Mouse (Mus musculus): ENCODE measurements around the gene Nanos1. TPM values are rescaled to one million over a fixed set of nuclear protein-coding genes. Genes with fewer than 3 reads are reported as not detected.

The Nanos1 gene
- total RNA-seq, 2 experiments from 2014 or later: 1.2 to 3.8 TPM

GRCm38 (mm10) chr19:60787465-60788150 lies 31.8 kb downstream of the Nanos1 start:
- ATAC-seq (replicated peaks; ENCODE audit: poor library complexity, severe bottlenecking): no peak

- ATAC-seq (replicated peaks; ENCODE audit: poor library complexity, severe bottlenecking): no peak
These were observed 32.6 kb downstream of the Nanos1 start for GRCm38 (mm10) chr19:60788214-60788960.

DNA sequence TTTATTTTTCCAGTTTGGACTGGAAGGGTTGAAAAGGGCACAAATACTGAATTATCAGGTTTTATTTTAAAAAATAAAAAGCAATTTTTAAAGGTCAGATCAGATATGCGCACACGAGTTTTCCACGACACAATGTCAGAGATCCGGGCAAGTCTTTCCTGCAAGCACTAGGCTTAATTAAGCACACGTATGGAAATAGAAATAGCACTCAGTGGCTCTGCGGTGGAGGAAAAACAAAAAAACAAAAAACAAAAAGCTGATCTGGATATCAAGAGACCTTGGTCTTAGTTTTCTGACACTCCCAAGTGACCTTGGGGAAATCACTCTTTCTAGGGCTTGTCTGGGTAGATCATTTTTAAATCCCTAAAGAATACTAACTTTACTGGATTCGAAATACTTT lies 33.7 kb downstream of the Nanos1 start:
- no peak for ATAC-seq (replicated peaks; ENCODE audit: poor library complexity, severe bottlenecking)

DNA sequence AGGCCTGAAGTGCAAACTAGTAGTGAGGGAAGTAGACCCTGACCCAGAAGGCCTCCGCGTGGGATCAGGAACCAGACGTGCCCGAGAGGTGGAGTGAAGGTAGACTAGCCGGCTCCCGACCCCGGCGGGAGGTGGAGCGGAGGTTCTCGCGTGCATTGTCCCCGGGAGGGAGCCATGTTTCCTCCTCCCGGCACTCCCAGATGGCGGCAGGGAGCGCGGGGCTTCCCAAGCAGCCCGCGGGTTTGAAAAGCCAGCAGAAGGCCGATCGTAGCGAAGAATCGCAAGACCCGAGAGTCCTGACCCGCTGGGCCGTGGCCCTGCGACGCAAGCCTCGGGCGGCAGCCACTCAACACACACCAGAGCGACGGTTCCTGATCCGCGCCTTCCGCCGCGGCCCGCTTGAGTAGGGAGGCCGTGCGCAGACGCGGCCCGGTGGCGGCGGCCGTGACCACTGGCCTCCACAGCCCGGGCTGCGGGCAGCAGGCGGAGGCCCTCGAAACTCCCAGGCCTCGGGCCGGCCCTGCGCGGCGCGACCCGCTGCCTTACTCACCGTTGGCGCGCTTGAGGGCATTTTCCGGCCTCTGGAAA lies 34.2 kb downstream of the Nanos1 start:
- peak; percentile 40 for ATAC-seq (replicated peaks; ENCODE audit: poor library complexity, severe bottlenecking)

GRCm38 (mm10) chr19:60790551-60791161 lies 34.9 kb downstream of the Nanos1 start, which contains the start of gene Eif3a:
Gene Eif3a, minus strand, starts transcription at chr19:60790658.
- ATAC-seq (replicated peaks; ENCODE audit: poor library complexity, severe bottlenecking): peak; percentile 77

- no peak for ATAC-seq (replicated peaks; ENCODE audit: poor library complexity, severe bottlenecking)
These were observed 35.4 kb downstream of the Nanos1 start for GRCm38 (mm10) chr19:60791164-60791563.

GRCm38 (mm10) chr19:60793170-60793707 lies 37.5 kb downstream of the Nanos1 start:
- no peak for ATAC-seq (replicated peaks; ENCODE audit: poor library complexity, severe bottlenecking)

DNA sequence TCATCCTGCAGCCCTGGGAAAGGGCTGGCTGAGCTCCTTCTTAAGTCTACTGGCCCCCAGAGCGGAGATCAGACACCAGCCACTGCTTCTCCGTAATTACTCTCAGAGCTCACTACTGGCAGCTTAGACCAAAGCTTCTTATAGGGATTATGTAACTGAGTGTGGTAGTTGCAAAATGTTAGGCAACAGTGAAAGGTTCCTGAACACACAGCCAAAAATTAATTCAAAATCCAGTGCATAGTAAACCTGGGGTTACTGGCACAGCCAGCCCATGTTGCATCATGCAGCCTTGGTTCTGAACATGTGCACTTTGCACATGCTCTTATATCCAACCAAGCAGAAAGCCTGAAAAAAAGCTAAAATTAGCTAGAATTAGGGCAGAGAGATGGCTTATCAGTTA lies 39.5 kb downstream of the Nanos1 start:
- peak; percentile 73 for ATAC-seq (replicated peaks; ENCODE audit: poor library complexity, severe bottlenecking)

DNA sequence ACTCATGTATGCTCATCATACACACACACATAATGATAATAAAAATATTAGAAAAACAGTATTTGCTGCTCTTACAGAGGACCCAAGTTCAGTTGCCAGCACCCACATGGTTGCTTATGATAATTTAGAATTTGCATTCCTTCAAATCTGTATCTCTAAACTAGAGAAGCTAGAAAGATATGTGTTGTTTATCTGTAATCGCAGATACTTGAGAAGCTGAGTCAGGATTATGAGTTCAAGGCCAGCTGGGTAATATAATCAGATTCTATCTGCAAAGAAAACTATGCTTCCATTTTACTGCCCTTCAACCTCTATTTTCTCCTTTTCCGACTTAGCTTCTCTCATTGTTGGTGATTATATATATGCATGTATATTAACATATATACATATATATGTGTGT lies 41.6 kb downstream of the Nanos1 start:
- ATAC-seq (replicated peaks; ENCODE audit: poor library complexity, severe bottlenecking): no peak

GRCm38 (mm10) chr19:60799867-60800569 lies 44.2 kb downstream of the Nanos1 start:
- ATAC-seq (replicated peaks; ENCODE audit: poor library complexity, severe bottlenecking): no peak

DNA sequence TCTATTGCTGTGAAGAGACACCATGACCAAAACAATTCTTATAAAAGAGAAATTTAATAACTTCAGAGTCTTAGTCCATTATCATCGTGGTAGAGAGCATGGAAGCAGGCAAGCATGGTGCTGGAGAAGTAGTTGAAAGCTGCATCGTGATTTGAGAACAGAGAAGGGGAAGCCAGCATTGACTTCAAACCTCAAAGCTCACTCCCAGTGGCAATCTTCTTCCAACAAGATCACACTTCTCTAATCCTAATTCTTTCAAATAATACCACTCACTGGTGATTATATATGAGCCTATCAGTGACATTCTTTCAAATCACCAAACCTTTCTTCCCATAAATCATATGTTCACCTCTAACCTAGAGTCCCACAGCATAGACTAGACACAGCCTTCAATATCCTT lies 49.1 kb downstream of the Nanos1 start:
- peak; percentile 46; the same call in 1 of the 2 replicates for ATAC-seq (replicated peaks; ENCODE audit: poor library complexity, severe bottlenecking)

Other genes with a start within 250 kb of the Nanos1 start
- 22.2 and 30.8 TPM in 2 replicates for gene Cacul1, start 175.0 kb upstream of the Nanos1 start, total RNA-seq (2014; fragmentation: Nextera tagmentation)
- 34.7 and 36.2 TPM in 2 replicates for gene Cacul1, start 175.0 kb upstream of the Nanos1 start, total RNA-seq (2017)
- gene Eif3a, start 34.7 kb downstream of the Nanos1 start, total RNA-seq (2014; fragmentation: Nextera tagmentation): 269 and 272 TPM in 2 replicates
- gene Eif3a, start 34.7 kb downstream of the Nanos1 start, total RNA-seq (2017): 334 and 405 TPM in 2 replicates
- gene Fam45a, start 55.6 kb downstream of the Nanos1 start, total RNA-seq (2014; fragmentation: Nextera tagmentation): 27.0 and 54.3 TPM in 2 replicates
- 19.8 and 19.9 TPM in 2 replicates for gene Fam45a, start 55.6 kb downstream of the Nanos1 start, total RNA-seq (2017)
- 2.6 and 4.4 TPM in 2 replicates for gene Sfxn4, start 105.5 kb downstream of the Nanos1 start, total RNA-seq (2014; fragmentation: Nextera tagmentation)
- gene Sfxn4, start 105.5 kb downstream of the Nanos1 start, total RNA-seq (2017): 2.6 and 2.8 TPM in 2 replicates
- gene Prdx3, start 118.6 kb downstream of the Nanos1 start, total RNA-seq (2014; fragmentation: Nextera tagmentation): 98.9 and 99.6 TPM in 2 replicates
- gene Prdx3, start 118.6 kb downstream of the Nanos1 start, total RNA-seq (2017): 89.8 and 96.0 TPM in 2 replicates
- gene Grk5, start 133.8 kb downstream of the Nanos1 start, total RNA-seq (2014; fragmentation: Nextera tagmentation): 0.52 and 4.0 TPM in 2 replicates
- 0.65 and 1.1 TPM in 2 replicates for gene Grk5, start 133.8 kb downstream of the Nanos1 start, total RNA-seq (2017)